Mouse (Mus musculus) myocyte (in vitro differentiated cells): ENCODE results near the gene Gm6993. TPM values are rescaled to one million over a fixed set of nuclear protein-coding genes. Genes with fewer than 3 reads are reported as not detected.

Experiments
- H3K27me3 ChIP-seq: one replicate; pipeline ENCODE4 v1.6.1; 2011; ENCODE audit not compliant: control insufficient read depth, insufficient read depth, insufficient read length
- H3K36me3 ChIP-seq: one replicate; pipeline ENCODE4 v1.6.1; 2011; ENCODE audit not compliant: control insufficient read depth, insufficient read depth
- H3K4me2 ChIP-seq: one replicate; pipeline ENCODE4 v1.6.1; 2011; ENCODE audit warnings: low read depth, control low read depth
- H3K4me3 ChIP-seq: one replicate; pipeline ENCODE4 v1.5.1; 2011; ENCODE audit warnings: mild to moderate bottlenecking, control low read depth, moderate library complexity
- H3K79me2 ChIP-seq: one replicate; pipeline ENCODE4 v1.6.1; 2011; ENCODE audit not compliant: control insufficient read depth, insufficient read depth
- H3ac ChIP-seq: one replicate; pipeline ENCODE4 v1.6.1; 2011; ENCODE audit not compliant: control insufficient read depth, insufficient read length
- CEBPB ChIP-seq: IDR thresholded peaks from 2 replicates; pipeline ENCODE4 v1.6.1; 2011; ENCODE audit warnings: mild to moderate bottlenecking, moderate library complexity; ENCODE audit not compliant: poor library complexity, insufficient read depth, severe bottlenecking
- E2F4 ChIP-seq: IDR thresholded peaks from one replicate; pipeline ENCODE4 v1.6.1; 2011; ENCODE audit warnings: mild to moderate bottlenecking, control low read depth, moderate library complexity; ENCODE audit not compliant: insufficient read depth
- MAX ChIP-seq: IDR thresholded peaks from one replicate; pipeline ENCODE4 v1.6.1; 2011; ENCODE audit warnings: low read depth, mild to moderate bottlenecking, control low read depth
- MYOD1 ChIP-seq, 3 experiments: IDR thresholded peaks; one replicate each; pipeline ENCODE4 v1.6.1; 2011; ENCODE audit warnings: control low read depth in 2 of 3, low read depth in 2 of 3, mild to moderate bottlenecking in 2 of 3, moderate library complexity in 1 of 3; ENCODE audit not compliant: insufficient read length in 2 of 3, control insufficient read depth in 1 of 3
- MYOG ChIP-seq, 3 experiments: IDR thresholded peaks; one replicate each; pipeline ENCODE4 v1.6.1; 2011; ENCODE audit warnings: control low read depth in 2 of 3, low read depth in 2 of 3, mild to moderate bottlenecking in 2 of 3; ENCODE audit not compliant: insufficient read length in 2 of 3, control insufficient read depth in 1 of 3, insufficient read depth in 1 of 3
- POLR2A ChIP-seq: IDR thresholded peaks from one replicate; pipeline ENCODE4 v1.6.1; 2011; ENCODE audit warnings: low read depth, mild to moderate bottlenecking, control low read depth, moderate library complexity; ENCODE audit not compliant: insufficient read length
- POLR2AphosphoS2 ChIP-seq: IDR thresholded peaks from one replicate; pipeline ENCODE4 v1.6.1; 2011; ENCODE audit warnings: low read depth, control low read depth; ENCODE audit not compliant: insufficient read length
- REST ChIP-seq: IDR thresholded peaks from one replicate; pipeline ENCODE4 v1.6.1; 2011; ENCODE audit warnings: mild to moderate bottlenecking, control low read depth, moderate library complexity; ENCODE audit not compliant: insufficient read depth, insufficient read length
- SRF ChIP-seq: IDR thresholded peaks from one replicate; pipeline ENCODE4 v1.6.1; 2011; ENCODE audit warnings: low read depth; ENCODE audit not compliant: control insufficient read depth, insufficient read length
- TCF12 ChIP-seq: IDR thresholded peaks from one replicate; pipeline ENCODE4 v1.6.1; 2011; ENCODE audit warnings: mild to moderate bottlenecking, control low read depth; ENCODE audit not compliant: poor library complexity, insufficient read depth, severe bottlenecking
- TCF3 ChIP-seq: IDR thresholded peaks from one replicate; pipeline ENCODE4 v1.6.1; 2011; ENCODE audit warnings: low read depth, control low read depth; ENCODE audit not compliant: insufficient read length
- USF1 ChIP-seq: IDR thresholded peaks from one replicate; pipeline ENCODE4 v1.6.1; 2011; ENCODE audit warnings: low read depth, mild to moderate bottlenecking, control low read depth, moderate library complexity
- polyA plus RNA-seq: library from polyadenylated mRNA; unstranded; fragments of >200 nt; fragmentation: generic; extraction: Trizol; gene quantifications from one replicate; pipeline ENCODE4 v1.2.1, GENCODE M21; 2012; ENCODE audit warnings: missing spikeins

Gene Gm6993
- polyA plus RNA-seq, 1 experiment, result not detected

GRCm38 (mm10) chr12:31217232-31217631, 23.3 kb upstream of the Gm6993 start:
- H3K4me2 ChIP-seq, result no peak overlapping the region
- H3ac ChIP-seq, result no peak overlapping the region
- no peak overlapping the region for H3K4me3 ChIP-seq
- no peaks in the 10 kb centered on the region for H3K36me3 ChIP-seq
- TF ChIP-seq TCF3, result no peak
- TF ChIP-seq POLR2AphosphoS2, result no peak
- no peak for TF ChIP-seq SRF
- TF ChIP-seq REST, result no peak
- TF ChIP-seq MYOD1 (IDR thresholded peaks at IDR 0.05; ENCODE audit: control insufficient read depth in 1 of 3, insufficient read length in 2 of 3, low read depth in 2 of 3), result no peak
- no peak for TF ChIP-seq TCF12
- TF ChIP-seq MYOG (IDR thresholded peaks at IDR 0.05; ENCODE audit: control insufficient read depth in 1 of 3, insufficient read depth in 1 of 3, insufficient read length in 2 of 3, low read depth in 2 of 3), result no peak
- no peak for TF ChIP-seq MAX
- TF ChIP-seq POLR2A, result no peak
- H3K79me2 ChIP-seq, result no peaks in the 10 kb centered on the region
- no peaks in the 10 kb centered on the region for H3K27me3 ChIP-seq

- H3K4me3 ChIP-seq, result no peak overlapping the region
- no peaks in the 10 kb centered on the region for H3K36me3 ChIP-seq
- no peaks in the 10 kb centered on the region for H3K27me3 ChIP-seq
- peak overlapping the region; percentile 32 for H3K4me2 ChIP-seq
- no peaks in the 10 kb centered on the region for H3K79me2 ChIP-seq
- H3ac ChIP-seq, result no peak overlapping the region
- TF ChIP-seq MYOG (IDR thresholded peaks at IDR 0.05; ENCODE audit: control insufficient read depth in 1 of 3, insufficient read depth in 1 of 3, insufficient read length in 2 of 3, low read depth in 2 of 3) (no peak), E2F4 (no peak), TCF12 (no peak), REST (no peak), CEBPB (no peak), POLR2AphosphoS2 (no peak), USF1 (no peak), POLR2A (no peak), MAX (no peak), MYOD1 (IDR thresholded peaks at IDR 0.05; ENCODE audit: control insufficient read depth in 1 of 3, insufficient read length in 2 of 3, low read depth in 2 of 3) (no peak), SRF (no peak), TCF3 (no peak)
Measured at GRCm38 (mm10) chr12:31218774-31219173, 21.8 kb upstream of the Gm6993 start.

GRCm38 (mm10) chr12:31221522-31221921, 19.0 kb upstream of the Gm6993 start:
- TF ChIP-seq TCF12, result no peak
- no peak for TF ChIP-seq POLR2AphosphoS2
- TF ChIP-seq CEBPB, result no peak
- no peak for TF ChIP-seq REST
- TF ChIP-seq POLR2A, result no peak
- TF ChIP-seq MYOG (IDR thresholded peaks at IDR 0.05; ENCODE audit: control insufficient read depth in 1 of 3, insufficient read depth in 1 of 3, insufficient read length in 2 of 3, low read depth in 2 of 3), result no peak
- Histone ChIP-seq H3K27me3 (no peaks in the 10 kb centered on the region), H3ac (no peak overlapping the region), H3K36me3 (no peaks in the 10 kb centered on the region), H3K79me2 (no peaks in the 10 kb centered on the region), H3K4me2 (no peak overlapping the region), H3K4me3 (no peak overlapping the region)

GRCm38 (mm10) chr12:31222282-31222681, 18.3 kb upstream of the Gm6993 start:
- no peaks in the 10 kb centered on the region for H3K36me3 ChIP-seq
- no peak overlapping the region for H3ac ChIP-seq
- no peaks in the 10 kb centered on the region for H3K79me2 ChIP-seq
- no peak for TF ChIP-seq E2F4
- TF ChIP-seq MAX, result no peak
- no peak for TF ChIP-seq REST
- no peak for TF ChIP-seq CEBPB
- no peak for TF ChIP-seq SRF
- no peak for TF ChIP-seq TCF3
- no peak for TF ChIP-seq POLR2A
- TF ChIP-seq TCF12, result no peak
- no peak for TF ChIP-seq USF1
- TF ChIP-seq MYOD1 (IDR thresholded peaks at IDR 0.05; ENCODE audit: control insufficient read depth in 1 of 3, insufficient read length in 2 of 3, low read depth in 2 of 3), result no peak
- TF ChIP-seq POLR2AphosphoS2, result no peak
- TF ChIP-seq MYOG (IDR thresholded peaks at IDR 0.05; ENCODE audit: control insufficient read depth in 1 of 3, insufficient read depth in 1 of 3, insufficient read length in 2 of 3, low read depth in 2 of 3), result no peak
- no peak overlapping the region for H3K4me2 ChIP-seq
- no peaks in the 10 kb centered on the region for H3K27me3 ChIP-seq
- H3K4me3 ChIP-seq, result no peak overlapping the region

GRCm38 (mm10) chr12:31222741-31223140, 17.8 kb upstream of the Gm6993 start:
- no peak overlapping the region for H3K4me2 ChIP-seq
- H3K27me3 ChIP-seq, result no peaks in the 10 kb centered on the region
- H3K79me2 ChIP-seq, result no peaks in the 10 kb centered on the region
- no peak overlapping the region for H3K4me3 ChIP-seq
- no peaks in the 10 kb centered on the region for H3K36me3 ChIP-seq
- no peak for TF ChIP-seq TCF12
- TF ChIP-seq REST, result no peak
- no peak for TF ChIP-seq CEBPB
- no peak for TF ChIP-seq MYOD1 (IDR thresholded peaks at IDR 0.05; ENCODE audit: control insufficient read depth in 1 of 3, insufficient read length in 2 of 3, low read depth in 2 of 3)
- no peak overlapping the region for H3ac ChIP-seq
